Mouse (Mus musculus): ENCODE measurements around the gene Spag6. TPM values are rescaled to one million over a fixed set of nuclear protein-coding genes. Genes with fewer than 3 reads are reported as not detected.

The Spag6 gene
- total and polyA plus RNA-seq, 2 experiments from 2014 or later: 0.20 TPM; not detected in 1

GRCm38 (mm10) chr2:18768414-18768813, 74.6 kb downstream of the Spag6 start:
- Histone ChIP-seq H3K27ac (no peak overlapping the region), H3K27me3 (ENCODE audit: insufficient read depth, low read length) (no peaks in the 10 kb centered on the region), H3K9ac (replicated peaks; ENCODE audit: low read length) (no peak overlapping the region), H3K36me3 (ENCODE audit: insufficient read depth, low read length) (no peaks in the 10 kb centered on the region), H3K4me1 (ENCODE audit: insufficient read depth, low read length) (0 out of 2 replicates have a peak, but pooled peaks cover 3% of the 10 kb centered on the region), H3K4me2 (ENCODE audit: low read depth, low read length) (no peak overlapping the region), H3K4me3 (ENCODE audit: low read length) (no peak overlapping the region), H3K9me3 (ENCODE audit: low read length) (no peaks in the 10 kb centered on the region)
- TF ChIP-seq CTCF (IDR thresholded peaks at IDR 0.05; ENCODE audit: low read depth): no peak
- WGBS: 89% methylated on average over 2 of the region's 2 CpGs
- ATAC-seq (no peak), DNase-seq (ENCODE audit: low spot score) (no peak)

- Histone ChIP-seq H3K27ac (no peak overlapping the region), H3K27me3 (ENCODE audit: insufficient read depth, low read length) (no peaks in the 10 kb centered on the region), H3K9ac (replicated peaks; ENCODE audit: low read length) (no peak overlapping the region), H3K4me1 (ENCODE audit: insufficient read depth, low read length) (no peaks in the 10 kb centered on the region), H3K4me3 (ENCODE audit: low read length) (no peak overlapping the region), H3K36me3 (ENCODE audit: insufficient read depth, low read length) (no peaks in the 10 kb centered on the region), H3K9me3 (ENCODE audit: low read length) (no peaks in the 10 kb centered on the region), H3K4me2 (ENCODE audit: low read depth, low read length) (no peak overlapping the region)
- TF ChIP-seq CTCF (IDR thresholded peaks at IDR 0.05; ENCODE audit: low read depth): no peak
- 84% methylated on average over 8 of the region's 8 CpGs for WGBS
- DNase-seq (ENCODE audit: low spot score): no peak
- no peak for ATAC-seq
Measured at GRCm38 (mm10) chr2:18772413-18772812, 78.6 kb downstream of the Spag6 start.

GRCm38 (mm10) chr2:18774326-18774725, 80.5 kb downstream of the Spag6 start:
- no peak for ATAC-seq
- no peak overlapping the region for H3K4me3 ChIP-seq (ENCODE audit: low read length)
- H3K9me3 ChIP-seq (ENCODE audit: low read length): no peaks in the 10 kb centered on the region
- peaks cover 6% of the 10 kb centered on the region; the same call in 1 of the 2 replicates for H3K4me1 ChIP-seq (ENCODE audit: insufficient read depth, low read length)
- TF ChIP-seq CTCF (IDR thresholded peaks at IDR 0.05; ENCODE audit: low read depth): no peak
- DNase-seq (ENCODE audit: low spot score): no peak
- no peaks in the 10 kb centered on the region for H3K36me3 ChIP-seq (ENCODE audit: insufficient read depth, low read length)
- no peak overlapping the region for H3K9ac ChIP-seq (replicated peaks; ENCODE audit: low read length)
- WGBS: 91% methylated on average over 6 of the region's 6 CpGs
- no peak overlapping the region for H3K27ac ChIP-seq
- no peak overlapping the region for H3K4me2 ChIP-seq (ENCODE audit: low read depth, low read length)
- no peaks in the 10 kb centered on the region for H3K27me3 ChIP-seq (ENCODE audit: insufficient read depth, low read length)

GRCm38 (mm10) chr2:18778220-18778619, 84.4 kb downstream of the Spag6 start:
- Histone ChIP-seq H3K27me3 (ENCODE audit: insufficient read depth, low read length) (no peaks in the 10 kb centered on the region), H3K36me3 (ENCODE audit: insufficient read depth, low read length) (no peaks in the 10 kb centered on the region), H3K4me3 (ENCODE audit: low read length) (no peak overlapping the region), H3K4me1 (ENCODE audit: insufficient read depth, low read length) (peaks cover 6% of the 10 kb centered on the region; the same call in 1 of the 2 replicates), H3K4me2 (ENCODE audit: low read depth, low read length) (peak overlapping the region; percentile 11), H3K9ac (replicated peaks; ENCODE audit: low read length) (no peak overlapping the region), H3K27ac (no peak overlapping the region), H3K9me3 (ENCODE audit: low read length) (no peaks in the 10 kb centered on the region)
- peak; percentile 83 for DNase-seq (ENCODE audit: low spot score)
- WGBS: 10% methylated on average over 9 of the region's 9 CpGs
- TF ChIP-seq CTCF (IDR thresholded peaks at IDR 0.05; ENCODE audit: low read depth): no peak
- ATAC-seq: peak; percentile 83

- ATAC-seq: no peak
- Histone ChIP-seq H3K9ac (replicated peaks; ENCODE audit: low read length) (no peak overlapping the region), H3K4me2 (ENCODE audit: low read depth, low read length) (no peak overlapping the region), H3K4me3 (ENCODE audit: low read length) (no peak overlapping the region), H3K36me3 (ENCODE audit: insufficient read depth, low read length) (no peaks in the 10 kb centered on the region), H3K9me3 (ENCODE audit: low read length) (no peaks in the 10 kb centered on the region), H3K27ac (no peak overlapping the region), H3K27me3 (ENCODE audit: insufficient read depth, low read length) (no peaks in the 10 kb centered on the region), H3K4me1 (ENCODE audit: insufficient read depth, low read length) (peaks cover 6% of the 10 kb centered on the region; the same call in 1 of the 2 replicates)
- WGBS: 76% methylated on average over 3 of the region's 3 CpGs
- TF ChIP-seq CTCF (IDR thresholded peaks at IDR 0.05; ENCODE audit: low read depth): no peak
- DNase-seq (ENCODE audit: low spot score): no peak
Measured at GRCm38 (mm10) chr2:18779830-18780229, 86.0 kb downstream of the Spag6 start.

- no peak overlapping the region for H3K9ac ChIP-seq (replicated peaks; ENCODE audit: low read length)
- H3K9me3 ChIP-seq (ENCODE audit: low read length): no peaks in the 10 kb centered on the region
- ATAC-seq (no peak), DNase-seq (ENCODE audit: low spot score) (no peak)
- H3K27ac ChIP-seq: no peak overlapping the region
- no peak overlapping the region for H3K4me2 ChIP-seq (ENCODE audit: low read depth, low read length)
- H3K4me1 ChIP-seq (ENCODE audit: insufficient read depth, low read length): peaks cover 6% of the 10 kb centered on the region; the same call in 1 of the 2 replicates
- no peak overlapping the region for H3K4me3 ChIP-seq (ENCODE audit: low read length)
- no peaks in the 10 kb centered on the region for H3K27me3 ChIP-seq (ENCODE audit: insufficient read depth, low read length)
- no peaks in the 10 kb centered on the region for H3K36me3 ChIP-seq (ENCODE audit: insufficient read depth, low read length)
- TF ChIP-seq CTCF (IDR thresholded peaks at IDR 0.05; ENCODE audit: low read depth): no peak
- 63% methylated on average over 7 of the region's 7 CpGs for WGBS
Measured at GRCm38 (mm10) chr2:18781296-18781695, 87.5 kb downstream of the Spag6 start.

- no peak for ATAC-seq
- Histone ChIP-seq H3K4me2 (ENCODE audit: low read depth, low read length) (no peak overlapping the region), H3K27ac (no peak overlapping the region), H3K9ac (replicated peaks; ENCODE audit: low read length) (no peak overlapping the region), H3K4me3 (ENCODE audit: low read length) (no peak overlapping the region), H3K9me3 (ENCODE audit: low read length) (no peaks in the 10 kb centered on the region), H3K4me1 (ENCODE audit: insufficient read depth, low read length) (no peaks in the 10 kb centered on the region), H3K27me3 (ENCODE audit: insufficient read depth, low read length) (no peaks in the 10 kb centered on the region), H3K36me3 (ENCODE audit: insufficient read depth, low read length) (no peaks in the 10 kb centered on the region)
- 67% methylated on average over 4 of the region's 4 CpGs for WGBS
- DNase-seq (ENCODE audit: low spot score): no peak
- no peak for TF ChIP-seq CTCF (IDR thresholded peaks at IDR 0.05; ENCODE audit: low read depth)
Measured at GRCm38 (mm10) chr2:18794261-18794660, 100.4 kb downstream of the Spag6 start.

Measured in hindbrain, postnatal 0 days (tissue).